Mouse (Mus musculus): ENCODE measurements around the gene Etfbkmt.
"Not testable (repeated sequence)": the region's sequence is repeated elsewhere in the genome, so short reads cannot be mapped to it uniquely, and the experiment has no call there.

Etfbkmt gene

GRCm38 (mm10) chr6:149134391-149135150 is 5.1 kb upstream of the Etfbkmt start:
- no peak for DNase-seq (ENCODE audit: low read depth, low spot score)

- DNase-seq (ENCODE audit: low read depth, low spot score) = no peak
Measured at GRCm38 (mm10) chr6:149135631-149136030, 4.0 kb upstream of the Etfbkmt start.

- no peak for DNase-seq (ENCODE audit: low read depth, low spot score)
Measured at GRCm38 (mm10) chr6:149137936-149138335, 1.7 kb upstream of the Etfbkmt start.

- no peak for DNase-seq (ENCODE audit: low read depth, low spot score)
Measured at GRCm38 (mm10) chr6:149139011-149139410, 638 bp upstream of the Etfbkmt start.

- DNase-seq (ENCODE audit: low read depth, low spot score) = peak; percentile 35
Measured at GRCm38 (mm10) chr6:149141393-149142173, 1.9 kb downstream of the Etfbkmt start.

GRCm38 (mm10) chr6:149145143-149145542 is 5.5 kb downstream of the Etfbkmt start:
- DNase-seq (ENCODE audit: low read depth, low spot score) = no peak

GRCm38 (mm10) chr6:149148436-149149229 is 9.0 kb downstream of the Etfbkmt start:
- no peak for DNase-seq (ENCODE audit: low read depth, low spot score)

GRCm38 (mm10) chr6:149152119-149152518 is 12.5 kb downstream of the Etfbkmt start:
- DNase-seq (ENCODE audit: low read depth, low spot score) = no peak

GRCm38 (mm10) chr6:149153473-149154115 is 13.9 kb downstream of the Etfbkmt start:
- no peak for DNase-seq (ENCODE audit: low read depth, low spot score)

- DNase-seq (ENCODE audit: low read depth, low spot score) = no peak
Measured at GRCm38 (mm10) chr6:149154116-149155030, 14.7 kb downstream of the Etfbkmt start.

- no peak for DNase-seq (ENCODE audit: low read depth, low spot score)
Measured at GRCm38 (mm10) chr6:149155031-149155841, 15.6 kb downstream of the Etfbkmt start.

GRCm38 (mm10) chr6:149167038-149167437 is 27.4 kb downstream of the Etfbkmt start:
- not testable (repeated sequence) for DNase-seq (ENCODE audit: low read depth, low spot score)

- no peak for DNase-seq (ENCODE audit: low read depth, low spot score)
Measured at GRCm38 (mm10) chr6:149167672-149168071, 28.0 kb downstream of the Etfbkmt start.

GRCm38 (mm10) chr6:149168436-149168835 is 28.8 kb downstream of the Etfbkmt start:
- no peak for DNase-seq (ENCODE audit: low read depth, low spot score)

- DNase-seq (ENCODE audit: low read depth, low spot score) = not testable (repeated sequence)
Measured at GRCm38 (mm10) chr6:149169965-149170364, 30.3 kb downstream of the Etfbkmt start.

GRCm38 (mm10) chr6:149173831-149174625 is 34.4 kb downstream of the Etfbkmt start:
- no peak for DNase-seq (ENCODE audit: low read depth, low spot score)

- no peak for DNase-seq (ENCODE audit: low read depth, low spot score)
Measured at GRCm38 (mm10) chr6:149174932-149175570, 35.4 kb downstream of the Etfbkmt start.

GRCm38 (mm10) chr6:149179064-149179463 is 39.4 kb downstream of the Etfbkmt start:
- DNase-seq (ENCODE audit: low read depth, low spot score) = no peak
